ENCODE assay signal across 16 mouse cellular contexts in genomic region chr4:119968887-119969286, GRCm38 (mm10).
"Had no signal": no experiment of that assay in that cellular context is flagged by ENCODE, and none has a peak within 500 bp of the region (broad histone marks: within the 10 kb centered on the region; RNA-seq: fewer than 3 reads in every experiment).

No protein-coding gene starts in this region.

- H3K4me3 ChIP-seq: limb, embryonic 12.5 days; liver, embryonic 13.5 days; lung, embryonic 15.5 days; megakaryocyte, embryonic 14.5 days; midbrain, embryonic 12.5 days; neural tube, embryonic 12.5 days had no signal

- H3K27ac ChIP-seq: liver, embryonic 13.5 days; midbrain, embryonic 12.5 days; neural tube, embryonic 12.5 days had no signal

- ATAC-seq: liver, postnatal 0 days had no signal

- H3K27me3 ChIP-seq: liver, embryonic 13.5 days; lung, embryonic 15.5 days; midbrain, embryonic 12.5 days; neural tube, embryonic 12.5 days had no signal

- H3K4me1 ChIP-seq: liver, embryonic 13.5 days had no signal

- H3K36me3 ChIP-seq: limb, embryonic 12.5 days; liver, embryonic 13.5 days; lung, embryonic 15.5 days; midbrain, embryonic 12.5 days; neural tube, embryonic 12.5 days had no signal

- H3K9me3 ChIP-seq: limb, embryonic 12.5 days; liver, embryonic 13.5 days; lung, embryonic 15.5 days; megakaryocyte, embryonic 14.5 days; midbrain, embryonic 12.5 days; neural tube, embryonic 12.5 days had no signal

- H3K9ac ChIP-seq: limb, embryonic 12.5 days; liver, embryonic 13.5 days; liver, postnatal 0 days; lung, embryonic 15.5 days; midbrain, embryonic 12.5 days; neural tube, embryonic 12.5 days had no signal

- DNase-seq: kidney, postnatal 10 days; kidney, postnatal 4 days; liver; liver, embryonic 13.5 days; liver, postnatal 0 days; lung, postnatal 14 days; retina, postnatal 1 day; right cerebral cortex, postnatal 4 days; spleen, adult 18-20 months; thymus, adult 18-20 months; thymus, postnatal 14 days had no signal

- H3K4me2 ChIP-seq: limb, embryonic 12.5 days; liver, embryonic 13.5 days; lung, embryonic 15.5 days; midbrain, embryonic 12.5 days; neural tube, embryonic 12.5 days had no signal
